Mouse (Mus musculus): ENCODE measurements around the gene Stk16. TPM values are rescaled to one million over a fixed set of nuclear protein-coding genes. Genes with fewer than 3 reads are reported as not detected.

Stk16 gene
- polyA plus RNA-seq, 1 experiment from 2014 or later: 117 TPM

- H3K27ac ChIP-seq (replicated peaks; ENCODE audit: low read depth, low read length): peak overlapping the region; percentile 64
- H3K4me1 ChIP-seq (ENCODE audit: control insufficient read depth, insufficient read depth, low read length): no peaks in the 10 kb centered on the region
- H3K4me2 ChIP-seq (ENCODE audit: low read depth, low read length): peak overlapping the region; percentile 93
- no peaks in the 10 kb centered on the region for H3K9me3 ChIP-seq (replicated peaks; ENCODE audit: control insufficient read depth, low read length)
- peak overlapping the region; percentile 70 for H3K4me3 ChIP-seq (ENCODE audit: low read depth, low read length)
- peak overlapping the region; percentile 79 for H3K9ac ChIP-seq (replicated peaks; ENCODE audit: low read length)
- ATAC-seq (replicated peaks; ENCODE audit: insufficient number of reproducible peaks, low FRiP score, low TSS enrichment, low read depth) (no peak), DNase-seq (ENCODE audit: low spot score) (peak; percentile 15)
- no peaks in the 10 kb centered on the region for H3K27me3 ChIP-seq (ENCODE audit: control insufficient read depth, insufficient read depth, low read length)
- WGBS: 1% methylated on average over 19 of the region's 19 CpGs
- no peaks in the 10 kb centered on the region; the same call in 1 of the 2 replicates for H3K36me3 ChIP-seq (replicated peaks; ENCODE audit: control insufficient read depth, insufficient read depth, low read depth, low read length)
Observed at GRCm38 (mm10) chr1:75192452-75192851, 18.2 kb upstream of the Stk16 start.

GRCm38 (mm10) chr1:75201236-75201635 lies 9.4 kb upstream of the Stk16 start:
- no peaks in the 10 kb centered on the region for H3K9me3 ChIP-seq (replicated peaks; ENCODE audit: control insufficient read depth, low read length)
- no peak for DNase-seq (ENCODE audit: low spot score)
- no peak overlapping the region for H3K4me3 ChIP-seq (ENCODE audit: low read depth, low read length)
- H3K9ac ChIP-seq (replicated peaks; ENCODE audit: low read length): no peak overlapping the region
- H3K36me3 ChIP-seq (replicated peaks; ENCODE audit: control insufficient read depth, insufficient read depth, low read depth, low read length): no peaks in the 10 kb centered on the region; the same call in 1 of the 2 replicates
- H3K4me2 ChIP-seq (ENCODE audit: low read depth, low read length): no peak overlapping the region
- no peak overlapping the region for H3K27ac ChIP-seq (replicated peaks; ENCODE audit: low read depth, low read length)
- 88% methylated on average over 1 of the region's 1 CpGs for WGBS
- no peaks in the 10 kb centered on the region for H3K4me1 ChIP-seq (ENCODE audit: control insufficient read depth, insufficient read depth, low read length)
- no peak for ATAC-seq (replicated peaks; ENCODE audit: insufficient number of reproducible peaks, low FRiP score, low TSS enrichment, low read depth)
- no peaks in the 10 kb centered on the region for H3K27me3 ChIP-seq (ENCODE audit: control insufficient read depth, insufficient read depth, low read length)

GRCm38 (mm10) chr1:75208967-75209678 lies 1.5 kb upstream of the Stk16 start:
- Histone ChIP-seq H3K27me3 (ENCODE audit: control insufficient read depth, insufficient read depth, low read length) (no peaks in the 10 kb centered on the region), H3K36me3 (replicated peaks; ENCODE audit: control insufficient read depth, insufficient read depth, low read depth, low read length) (no peaks in the 10 kb centered on the region), H3K27ac (replicated peaks; ENCODE audit: low read depth, low read length) (no peak overlapping the region), H3K4me2 (ENCODE audit: low read depth, low read length) (peak overlapping the region; percentile 65), H3K4me1 (ENCODE audit: control insufficient read depth, insufficient read depth, low read length) (no peaks in the 10 kb centered on the region), H3K4me3 (ENCODE audit: low read depth, low read length) (peak overlapping the region; percentile 29), H3K9me3 (replicated peaks; ENCODE audit: control insufficient read depth, low read length) (no peaks in the 10 kb centered on the region), H3K9ac (replicated peaks; ENCODE audit: low read length) (peak overlapping the region; percentile 60)
- DNase-seq (ENCODE audit: low spot score) (peak; percentile 48), ATAC-seq (replicated peaks; ENCODE audit: insufficient number of reproducible peaks, low FRiP score, low TSS enrichment, low read depth) (no peak)
- 16% methylated on average over 34 of the region's 34 CpGs for WGBS

- Histone ChIP-seq H3K4me3 (ENCODE audit: low read depth, low read length) (peak overlapping the region; percentile 87), H3K4me2 (ENCODE audit: low read depth, low read length) (peak overlapping the region; percentile 92), H3K36me3 (replicated peaks; ENCODE audit: control insufficient read depth, insufficient read depth, low read depth, low read length) (no peaks in the 10 kb centered on the region), H3K9me3 (replicated peaks; ENCODE audit: control insufficient read depth, low read length) (no peaks in the 10 kb centered on the region), H3K27me3 (ENCODE audit: control insufficient read depth, insufficient read depth, low read length) (no peaks in the 10 kb centered on the region), H3K27ac (replicated peaks; ENCODE audit: low read depth, low read length) (no peak overlapping the region), H3K9ac (replicated peaks; ENCODE audit: low read length) (peak overlapping the region; percentile 92), H3K4me1 (ENCODE audit: control insufficient read depth, insufficient read depth, low read length) (no peaks in the 10 kb centered on the region)
- 13% methylated on average over 17 of the region's 17 CpGs for WGBS
- ATAC-seq (replicated peaks; ENCODE audit: insufficient number of reproducible peaks, low FRiP score, low TSS enrichment, low read depth): 0 out of 2 replicates have a peak, but pooled peaks have one; percentile 19
- no peak for DNase-seq (ENCODE audit: low spot score)
Observed at GRCm38 (mm10) chr1:75211141-75211708, 587 bp downstream of the Stk16 start.

- DNase-seq (ENCODE audit: low spot score): no peak
- H3K9ac ChIP-seq (replicated peaks; ENCODE audit: low read length): no peak overlapping the region
- H3K9me3 ChIP-seq (replicated peaks; ENCODE audit: control insufficient read depth, low read length): no peaks in the 10 kb centered on the region
- no peaks in the 10 kb centered on the region for H3K4me1 ChIP-seq (ENCODE audit: control insufficient read depth, insufficient read depth, low read length)
- no peaks in the 10 kb centered on the region for H3K36me3 ChIP-seq (replicated peaks; ENCODE audit: control insufficient read depth, insufficient read depth, low read depth, low read length)
- H3K27me3 ChIP-seq (ENCODE audit: control insufficient read depth, insufficient read depth, low read length): peaks cover 5% of the 10 kb centered on the region
- H3K4me3 ChIP-seq (ENCODE audit: low read depth, low read length): no peak overlapping the region
- H3K27ac ChIP-seq (replicated peaks; ENCODE audit: low read depth, low read length): no peak overlapping the region
- no peak overlapping the region for H3K4me2 ChIP-seq (ENCODE audit: low read depth, low read length)
- ATAC-seq (replicated peaks; ENCODE audit: insufficient number of reproducible peaks, low FRiP score, low TSS enrichment, low read depth): no peak
- WGBS: 66% methylated on average over 4 of the region's 4 CpGs
Observed at GRCm38 (mm10) chr1:75212542-75212941, 1.9 kb downstream of the Stk16 start.

- no peak overlapping the region for H3K9ac ChIP-seq (replicated peaks; ENCODE audit: low read length)
- H3K27ac ChIP-seq (replicated peaks; ENCODE audit: low read depth, low read length): no peak overlapping the region
- no peak overlapping the region for H3K4me3 ChIP-seq (ENCODE audit: low read depth, low read length)
- no peak overlapping the region for H3K4me2 ChIP-seq (ENCODE audit: low read depth, low read length)
- DNase-seq (ENCODE audit: low spot score) (no peak), ATAC-seq (replicated peaks; ENCODE audit: insufficient number of reproducible peaks, low FRiP score, low TSS enrichment, low read depth) (no peak)
- no peaks in the 10 kb centered on the region for H3K9me3 ChIP-seq (replicated peaks; ENCODE audit: control insufficient read depth, low read length)
- H3K4me1 ChIP-seq (ENCODE audit: control insufficient read depth, insufficient read depth, low read length): no peaks in the 10 kb centered on the region
- 85% methylated on average over 7 of the region's 7 CpGs for WGBS
- H3K36me3 ChIP-seq (replicated peaks; ENCODE audit: control insufficient read depth, insufficient read depth, low read depth, low read length): no peaks in the 10 kb centered on the region
- H3K27me3 ChIP-seq (ENCODE audit: control insufficient read depth, insufficient read depth, low read length): peaks cover 8% of the 10 kb centered on the region
Observed at GRCm38 (mm10) chr1:75213096-75213495, 2.5 kb downstream of the Stk16 start.

GRCm38 (mm10) chr1:75214442-75214841 lies 3.8 kb downstream of the Stk16 start:
- WGBS: 87% methylated on average over 2 of the region's 2 CpGs
- Histone ChIP-seq H3K4me1 (ENCODE audit: control insufficient read depth, insufficient read depth, low read length) (no peaks in the 10 kb centered on the region; the same call in 1 of the 2 replicates), H3K9ac (replicated peaks; ENCODE audit: low read length) (no peak overlapping the region)

GRCm38 (mm10) chr1:75214886-75215285 lies 4.2 kb downstream of the Stk16 start:
- no peak overlapping the region for H3K27ac ChIP-seq (replicated peaks; ENCODE audit: low read depth, low read length)
- no peak for DNase-seq (ENCODE audit: low spot score)
- H3K9me3 ChIP-seq (replicated peaks; ENCODE audit: control insufficient read depth, low read length): no peaks in the 10 kb centered on the region
- WGBS: 79% methylated on average over 5 of the region's 5 CpGs
- ATAC-seq (replicated peaks; ENCODE audit: insufficient number of reproducible peaks, low FRiP score, low TSS enrichment, low read depth): no peak
- H3K4me1 ChIP-seq (ENCODE audit: control insufficient read depth, insufficient read depth, low read length): peaks cover 3% of the 10 kb centered on the region
- no peak overlapping the region for H3K4me2 ChIP-seq (ENCODE audit: low read depth, low read length)
- H3K36me3 ChIP-seq (replicated peaks; ENCODE audit: control insufficient read depth, insufficient read depth, low read depth, low read length): no peaks in the 10 kb centered on the region
- H3K4me3 ChIP-seq (ENCODE audit: low read depth, low read length): no peak overlapping the region
- H3K9ac ChIP-seq (replicated peaks; ENCODE audit: low read length): no peak overlapping the region
- H3K27me3 ChIP-seq (ENCODE audit: control insufficient read depth, insufficient read depth, low read length): peaks cover 24% of the 10 kb centered on the region

More at GRCm38 (mm10) chr1:75214442-75214841, 3.8 kb downstream of the Stk16 start:
- H3K4me2 ChIP-seq (ENCODE audit: low read depth, low read length): no peak overlapping the region
- no peak overlapping the region for H3K27ac ChIP-seq (replicated peaks; ENCODE audit: low read depth, low read length)
- ATAC-seq (replicated peaks; ENCODE audit: insufficient number of reproducible peaks, low FRiP score, low TSS enrichment, low read depth) (no peak), DNase-seq (ENCODE audit: low spot score) (no peak)
- no peaks in the 10 kb centered on the region for H3K9me3 ChIP-seq (replicated peaks; ENCODE audit: control insufficient read depth, low read length)
- no peak overlapping the region for H3K4me3 ChIP-seq (ENCODE audit: low read depth, low read length)
- no peaks in the 10 kb centered on the region for H3K36me3 ChIP-seq (replicated peaks; ENCODE audit: control insufficient read depth, insufficient read depth, low read depth, low read length)
- H3K27me3 ChIP-seq (ENCODE audit: control insufficient read depth, insufficient read depth, low read length): peaks cover 20% of the 10 kb centered on the region
